Mouse (Mus musculus) midbrain, embryonic 10.5 days (tissue): ENCODE results near the gene Olfr455. TPM values are rescaled to one million over a fixed set of nuclear protein-coding genes. Genes with fewer than 3 reads are reported as not detected.

Source experiments
- DNase-seq: peaks from one replicate; pipeline ENCODE4 v3.0.0-alpha.2; 2017; ENCODE audit warnings: low spot score
- H3K27ac ChIP-seq: fragments of 300-500 bp; sonication (generic); replicated peaks from 2 replicates; pipeline ENCODE4 v1.5.1; 2016; ENCODE audit warnings: mild to moderate bottlenecking
- H3K27me3 ChIP-seq: fragments of 300-500 bp; sonication (generic); 2 replicates; pipeline ENCODE4 v1.6.1; 2016; ENCODE audit warnings: low read depth, mild to moderate bottlenecking; ENCODE audit not compliant: poor library complexity, severe bottlenecking
- H3K36me3 ChIP-seq: fragments of 300-500 bp; sonication (generic); 2 replicates; pipeline ENCODE4 v1.6.1; 2016; ENCODE audit warnings: mild to moderate bottlenecking, moderate library complexity
- H3K4me1 ChIP-seq: fragments of 300-500 bp; sonication (generic); 2 replicates; pipeline ENCODE4 v1.6.1; 2016
- H3K4me3 ChIP-seq: fragments of 300-500 bp; sonication (generic); 2 replicates; pipeline ENCODE4 v1.5.1; 2016; ENCODE audit warnings: mild to moderate bottlenecking, moderate library complexity
- H3K9me3 ChIP-seq: fragments of 300-500 bp; sonication (generic); replicated peaks from 2 replicates; pipeline ENCODE4 v1.6.1; 2016; ENCODE audit warnings: mild to moderate bottlenecking
- WGBS: fragments of 180-500 bp; shearing (Covaris S2); methylation state at CpG from one replicate; pipeline ENCODE4 v1.1.7; 2016; 5-methylcytosine and 5-hydroxymethylcytosine counted together
- polyA plus RNA-seq: library from polyadenylated mRNA; unstranded; fragments of >200 nt; fragmentation: Nextera tagmentation; extraction: Ambion mirVana; gene quantifications from 2 replicates; pipeline ENCODE4 v1.2.1, GENCODE M21; 2016

Gene Olfr455
- polyA plus RNA-seq, 1 experiment from 2014 or later = not detected

DNA sequence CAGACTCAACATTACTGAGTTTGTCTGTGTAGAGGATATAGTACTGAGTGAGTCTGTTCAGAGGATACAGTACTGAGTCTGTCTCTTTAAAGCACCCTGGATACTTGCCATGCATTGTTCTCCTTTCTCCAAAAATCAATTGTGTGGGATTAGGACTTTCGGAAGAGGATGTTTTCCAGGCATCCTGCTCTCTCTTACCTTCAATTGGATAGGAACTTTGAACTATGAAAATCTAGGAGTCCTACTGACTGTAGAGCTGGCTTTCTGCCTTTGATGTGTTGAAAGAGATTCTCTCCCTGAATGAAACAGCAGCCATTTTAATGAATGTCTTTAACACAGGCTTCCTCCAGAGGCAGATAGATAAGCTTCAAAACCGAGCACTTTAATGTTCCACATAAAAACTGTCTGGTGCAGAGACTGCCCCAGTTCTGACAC lies 1.9 kb downstream of the Olfr455 start:
- no peak overlapping the region for H3K27ac ChIP-seq
- 71% methylated on average over 2 of the region's 2 CpGs for WGBS
- no peaks in the 10 kb centered on the region for H3K27me3 ChIP-seq
- H3K36me3 ChIP-seq = no peaks in the 10 kb centered on the region
- no peaks in the 10 kb centered on the region for H3K4me1 ChIP-seq
- no peak for DNase-seq
- no peak overlapping the region for H3K4me3 ChIP-seq
- no peaks in the 10 kb centered on the region for H3K9me3 ChIP-seq

DNA sequence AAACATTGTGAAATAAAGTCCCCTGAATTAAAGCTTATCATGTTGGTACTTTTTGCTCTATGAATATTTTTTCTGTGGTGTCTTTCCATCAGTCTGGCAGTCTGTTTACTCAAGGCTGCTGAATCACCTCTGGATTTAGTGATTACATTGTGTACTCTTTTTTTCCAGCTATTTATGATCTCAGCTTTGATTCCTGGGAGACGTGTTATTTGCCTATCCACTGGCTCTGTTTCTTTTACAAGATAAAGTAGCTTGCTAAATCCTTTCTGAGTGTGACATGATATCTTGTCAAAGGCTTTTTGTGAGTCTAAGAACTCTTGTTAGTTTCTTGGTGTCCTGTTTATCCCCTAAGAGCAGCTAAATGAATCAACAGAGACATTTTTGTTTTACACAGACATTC lies 2.5 kb downstream of the Olfr455 start:
- 55% methylated on average over 1 of the region's 1 CpGs for WGBS

DNA sequence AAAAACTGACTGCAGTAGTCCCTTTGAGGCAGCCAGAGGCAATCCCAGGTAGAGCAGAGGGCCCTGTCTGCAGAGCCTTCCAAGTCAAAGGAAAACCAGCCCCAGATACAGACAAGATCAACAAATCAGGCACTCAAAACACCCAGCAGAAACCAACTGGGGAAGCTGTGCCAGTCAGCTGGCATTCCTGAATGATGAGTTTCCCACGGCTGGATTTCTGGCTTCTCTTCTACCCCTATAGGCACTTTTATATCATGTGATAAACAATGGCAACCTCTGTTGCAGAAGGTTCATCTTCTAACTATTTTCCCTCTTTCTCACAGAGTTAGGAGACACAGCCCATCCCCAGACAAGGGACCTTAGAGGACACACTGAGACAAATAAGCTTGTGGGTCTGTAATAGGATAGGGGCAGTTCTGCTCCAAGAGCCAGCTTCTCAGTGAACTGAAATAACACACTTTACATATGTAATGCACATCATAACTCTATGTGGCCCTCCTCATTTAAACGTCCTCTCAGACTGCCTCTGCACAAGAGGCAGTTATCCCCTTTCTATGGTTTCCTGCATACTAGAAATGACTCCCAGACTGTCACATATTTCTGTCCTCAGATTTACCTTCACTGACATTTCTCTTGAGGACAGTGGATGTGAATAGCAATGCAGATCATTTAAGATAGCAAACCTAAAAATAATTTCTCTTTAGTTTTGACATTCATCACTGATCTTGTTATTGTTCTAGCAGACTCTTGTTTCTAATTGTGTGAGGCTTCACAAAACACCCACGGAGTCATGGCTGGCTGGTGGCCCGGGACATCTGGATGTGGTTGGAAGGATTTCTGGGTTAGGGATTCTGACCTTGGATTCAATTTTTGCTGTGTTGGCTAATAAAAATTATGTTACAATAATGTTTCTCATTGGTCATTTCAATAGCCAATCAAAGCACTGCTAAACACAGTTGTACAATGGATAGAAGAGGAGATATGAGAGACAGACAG lies 5.1 kb downstream of the Olfr455 start:
- Histone ChIP-seq H3K9me3 (no peaks in the 10 kb centered on the region), H3K27me3 (no peaks in the 10 kb centered on the region), H3K4me3 (no peak overlapping the region), H3K36me3 (no peaks in the 10 kb centered on the region), H3K4me1 (no peaks in the 10 kb centered on the region), H3K27ac (no peak overlapping the region)
- no peak for DNase-seq
- WGBS = 80% methylated on average over 4 of the region's 4 CpGs

More for the DNA sequence above, 2.5 kb downstream of the Olfr455 start:
- no peaks in the 10 kb centered on the region for H3K9me3 ChIP-seq
- no peaks in the 10 kb centered on the region for H3K27me3 ChIP-seq
- no peak overlapping the region for H3K27ac ChIP-seq
- no peak overlapping the region for H3K4me3 ChIP-seq
- no peaks in the 10 kb centered on the region for H3K4me1 ChIP-seq
- H3K36me3 ChIP-seq = no peaks in the 10 kb centered on the region
- DNase-seq = no peak

DNA sequence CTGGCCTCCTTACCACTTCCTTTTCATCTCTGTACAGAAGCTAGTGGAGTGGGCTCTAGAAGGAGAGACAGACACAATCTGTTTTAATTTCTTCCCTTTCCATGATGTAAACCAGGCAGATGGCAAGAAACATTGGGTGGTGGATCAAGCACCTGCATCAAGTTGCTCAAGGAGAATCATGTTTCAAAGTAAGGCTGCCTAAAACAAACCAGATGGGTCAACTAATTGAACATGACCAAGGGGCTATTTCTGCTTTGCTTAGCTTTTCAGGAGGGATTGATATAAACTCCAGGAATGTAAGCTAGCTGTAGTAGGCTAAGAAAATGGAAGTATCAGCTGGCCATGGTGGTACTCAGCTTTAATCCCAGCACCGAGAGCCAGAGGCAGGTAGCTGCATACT lies 6.7 kb downstream of the Olfr455 start:
- WGBS = 100% methylated on average over 1 of the region's 1 CpGs
- Histone ChIP-seq H3K36me3 (no peaks in the 10 kb centered on the region), H3K27ac (no peak overlapping the region), H3K4me3 (no peak overlapping the region), H3K4me1 (no peaks in the 10 kb centered on the region), H3K27me3 (no peaks in the 10 kb centered on the region), H3K9me3 (no peaks in the 10 kb centered on the region)
- no peak for DNase-seq

DNA sequence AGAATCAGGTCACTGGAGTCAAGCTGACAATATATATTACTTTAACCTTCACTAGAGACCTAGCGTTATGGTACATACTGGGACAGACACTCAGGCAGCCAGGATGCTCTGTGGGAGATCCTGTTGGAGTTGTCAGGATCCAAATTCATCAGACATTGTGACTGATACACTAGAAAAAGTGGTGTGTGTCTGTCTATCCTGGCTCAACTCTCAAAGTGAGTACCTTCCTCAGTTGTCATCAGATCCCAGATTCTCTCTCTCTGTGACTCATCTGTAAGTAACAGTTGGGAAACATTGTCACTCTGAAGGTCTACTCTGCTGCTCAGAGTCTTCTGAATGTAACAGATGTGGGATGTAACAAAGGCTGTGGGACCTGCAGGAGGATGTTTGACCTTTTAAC lies 7.7 kb downstream of the Olfr455 start:
- DNase-seq = no peak
- 90% methylated on average over 1 of the region's 1 CpGs for WGBS
- Histone ChIP-seq H3K27me3 (no peaks in the 10 kb centered on the region), H3K4me3 (no peak overlapping the region), H3K36me3 (no peaks in the 10 kb centered on the region), H3K4me1 (no peaks in the 10 kb centered on the region), H3K27ac (no peak overlapping the region), H3K9me3 (no peaks in the 10 kb centered on the region)

DNA sequence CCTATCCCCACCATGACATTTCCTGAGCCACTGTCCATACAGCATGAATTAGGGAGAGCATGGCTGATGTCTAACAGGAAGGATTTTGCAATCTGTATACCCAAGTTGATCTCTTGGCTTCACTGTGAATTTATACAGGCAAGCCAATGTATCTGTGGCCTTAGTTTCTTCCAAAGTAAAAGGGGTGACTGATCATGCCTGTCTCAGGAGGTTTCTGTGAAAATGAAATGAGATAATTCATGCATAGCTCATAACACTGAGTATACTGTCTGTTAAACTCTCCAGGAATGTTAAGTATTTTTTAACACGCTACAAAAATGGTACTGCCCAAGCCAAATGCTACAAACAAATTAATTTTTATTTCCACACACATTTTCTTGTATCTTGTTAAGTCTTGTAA lies 33.9 kb downstream of the Olfr455 start:
- Histone ChIP-seq H3K27me3 (no peaks in the 10 kb centered on the region), H3K9me3 (no peaks in the 10 kb centered on the region), H3K36me3 (no peaks in the 10 kb centered on the region), H3K4me1 (no peaks in the 10 kb centered on the region), H3K4me3 (no peak overlapping the region), H3K27ac (no peak overlapping the region)
- WGBS = 83% methylated on average over 1 of the region's 1 CpGs
- no peak for DNase-seq

DNA sequence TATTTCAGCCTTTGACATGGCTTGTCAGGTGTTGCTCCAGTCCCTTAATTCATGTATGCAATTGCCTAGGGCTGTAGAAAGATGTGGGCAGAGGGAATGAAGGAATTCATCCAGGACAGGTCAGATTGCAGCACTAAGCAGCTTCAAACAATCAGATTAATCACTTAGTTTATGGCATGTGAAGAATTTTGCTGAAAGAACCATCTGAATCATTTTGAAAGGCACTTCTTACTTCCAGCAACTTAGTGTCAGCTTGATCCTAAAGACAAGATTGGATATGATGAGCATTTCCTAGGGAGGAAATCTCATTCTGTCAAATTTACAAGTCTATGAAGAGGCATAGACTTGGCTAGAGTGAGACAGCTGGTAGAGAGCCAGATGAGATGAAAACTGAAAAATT lies 38.1 kb downstream of the Olfr455 start:
- no peak overlapping the region for H3K27ac ChIP-seq
- no peaks in the 10 kb centered on the region for H3K4me1 ChIP-seq
- no peak overlapping the region for H3K4me3 ChIP-seq

DNA sequence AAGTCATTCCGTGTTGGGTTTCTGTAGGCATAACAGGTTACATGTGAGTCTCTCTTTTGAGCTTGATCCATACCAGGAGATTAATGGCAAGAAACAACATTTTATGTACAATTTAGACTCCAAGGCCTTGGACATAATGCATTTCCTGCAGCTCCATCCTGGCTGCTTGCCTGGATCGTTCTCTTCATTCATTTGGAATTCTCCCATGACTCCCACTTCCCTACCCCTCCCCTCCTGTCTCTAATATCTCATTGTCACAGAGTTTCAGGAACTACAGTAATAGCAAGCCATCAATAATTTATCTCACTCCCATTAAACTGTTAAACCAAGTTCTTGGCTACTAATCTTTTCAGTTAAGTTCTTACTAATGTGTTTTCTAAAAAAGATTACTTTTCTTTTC lies 43.9 kb downstream of the Olfr455 start:
- Histone ChIP-seq H3K4me3 (no peak overlapping the region), H3K4me1 (no peaks in the 10 kb centered on the region), H3K27me3 (no peaks in the 10 kb centered on the region), H3K27ac (no peak overlapping the region), H3K36me3 (no peaks in the 10 kb centered on the region), H3K9me3 (no peaks in the 10 kb centered on the region)
- DNase-seq = no peak
- 94% methylated on average over 2 of the region's 2 CpGs for WGBS

More for the DNA sequence above, 38.1 kb downstream of the Olfr455 start:
- H3K36me3 ChIP-seq = no peaks in the 10 kb centered on the region
- DNase-seq = no peak
- no peaks in the 10 kb centered on the region for H3K9me3 ChIP-seq
- no peaks in the 10 kb centered on the region for H3K27me3 ChIP-seq

DNA sequence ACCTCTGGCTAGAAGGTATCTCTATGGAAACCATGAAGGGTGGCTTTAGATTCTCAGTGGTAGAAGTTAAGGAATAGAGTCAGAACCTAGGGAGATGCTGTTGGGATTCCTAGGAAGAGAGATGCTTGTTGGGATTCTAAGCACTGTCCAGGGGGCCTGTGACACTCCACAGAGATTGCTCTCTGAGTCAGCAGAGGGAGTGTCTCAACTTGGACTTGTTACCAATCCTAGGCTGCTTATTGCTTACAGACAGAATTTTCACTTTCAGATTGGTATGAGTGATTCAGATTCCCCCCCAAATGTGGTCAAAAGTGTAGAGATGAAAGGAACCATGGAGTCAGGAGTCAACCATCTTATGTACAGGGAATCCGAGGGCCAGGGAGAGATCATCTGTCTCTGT lies 57.7 kb downstream of the Olfr455 start:
- H3K4me3 ChIP-seq = no peak overlapping the region
- 91% methylated on average over 1 of the region's 1 CpGs for whole genome bisulfite sequencing
- no peak for DNase-seq

DNA sequence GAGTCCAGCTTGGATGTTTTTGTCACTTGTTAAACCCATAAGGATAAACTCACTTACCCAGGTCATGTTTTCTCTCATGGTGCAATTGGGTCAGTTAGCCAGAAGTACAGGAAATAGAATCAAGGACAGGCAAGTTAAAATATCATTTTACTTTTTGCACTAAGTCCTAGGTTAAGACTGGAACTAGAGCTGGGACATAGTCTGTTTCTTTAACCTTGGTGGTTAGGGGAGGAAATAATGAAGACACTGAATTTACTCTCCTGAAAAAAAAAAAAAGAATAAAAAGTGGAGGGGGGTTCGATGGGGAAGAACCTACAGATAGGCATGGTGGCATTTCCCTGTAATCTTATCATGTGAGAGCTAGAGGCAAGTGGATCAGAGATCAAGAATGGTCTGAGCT lies 60.3 kb downstream of the Olfr455 start, which contains the start of gene Olfr456:
Olfr456 (minus strand) TSS at position 101 of the 400 bp plus-strand sequence.
- 91% methylated on average over 1 of the region's 1 CpGs for WGBS
- DNase-seq = no peak
- Histone ChIP-seq H3K9me3 (no peaks in the 10 kb centered on the region), H3K4me1 (no peaks in the 10 kb centered on the region), H3K4me3 (no peak within 1 kb of the TSS), H3K27ac (no peak within 1 kb of the TSS), H3K27me3 (no peaks in the 10 kb centered on the region), H3K36me3 (no peaks in the 10 kb centered on the region)

More for the DNA sequence above, 57.7 kb downstream of the Olfr455 start:
- no peaks in the 10 kb centered on the region for H3K4me1 ChIP-seq
- no peaks in the 10 kb centered on the region for H3K36me3 ChIP-seq
- no peaks in the 10 kb centered on the region for H3K27me3 ChIP-seq
- H3K9me3 ChIP-seq = no peaks in the 10 kb centered on the region
- H3K27ac ChIP-seq = no peak overlapping the region

Other genes with a start within 250 kb of the Olfr455 start
- gene Fam131b, start 222.9 kb downstream of the Olfr455 start, polyA plus RNA-seq = 2.2 and 2.4 TPM in 2 replicates
- gene Zyx, start 198.0 kb downstream of the Olfr455 start, polyA plus RNA-seq = 84.5 and 88.1 TPM in 2 replicates
- 1.2 and 1.5 TPM in 2 replicates for gene Epha1, start 174.3 kb downstream of the Olfr455 start, polyA plus RNA-seq
- not detected in 2 replicates for gene Tas2r143, start 147.3 kb downstream of the Olfr455 start, polyA plus RNA-seq
- not detected in 2 replicates for gene Tas2r135, start 142.2 kb downstream of the Olfr455 start, polyA plus RNA-seq
- not detected in 2 replicates for gene Tas2r126, start 113.1 kb downstream of the Olfr455 start, polyA plus RNA-seq
- gene Olfr458, start 82.4 kb downstream of the Olfr455 start, polyA plus RNA-seq = not detected in 2 replicates
- gene Olfr457, start 71.3 kb downstream of the Olfr455 start, polyA plus RNA-seq = not detected in 2 replicates
- not detected in 2 replicates for gene Olfr456, start 60.4 kb downstream of the Olfr455 start, polyA plus RNA-seq
- gene Tcaf3, start 50.1 kb upstream of the Olfr455 start, polyA plus RNA-seq = not detected in 2 replicates
- 3.9 and 4.2 TPM in 2 replicates for gene Tcaf2, start 97.7 kb upstream of the Olfr455 start, polyA plus RNA-seq
- 106 and 146 TPM in 2 replicates for gene Tcaf1, start 162.5 kb upstream of the Olfr455 start, polyA plus RNA-seq
- gene Olfr453, start 191.8 kb upstream of the Olfr455 start, polyA plus RNA-seq = not detected in 2 replicates
- not detected in 2 replicates for gene Olfr38, start 208.8 kb upstream of the Olfr455 start, polyA plus RNA-seq
- not detected in 2 replicates for gene Olfr452, start 237.5 kb upstream of the Olfr455 start, polyA plus RNA-seq